Mouse (Mus musculus) bone marrow macrophage, adult 2 months (primary cell): Measurements from ENCODE around the gene Celf5. TPM values are rescaled to one million over a fixed set of nuclear protein-coding genes. Genes with fewer than 3 reads are reported as not detected.

Experiments used
- H3K27ac ChIP-seq: 2 replicates; pipeline ENCODE4 v1.5.1; 2012; ENCODE audit warnings: low read depth, low read length; ENCODE audit not compliant: insufficient read depth
- H3K4me1 ChIP-seq: 2 replicates; pipeline ENCODE4 v1.6.1; 2012; ENCODE audit warnings: low read length; ENCODE audit not compliant: control insufficient read depth, insufficient read depth
- H3K4me3 ChIP-seq: 2 replicates; pipeline ENCODE4 v1.5.1; 2012; ENCODE audit warnings: mild to moderate bottlenecking, low read length, moderate library complexity; ENCODE audit not compliant: insufficient read depth
- CTCF ChIP-seq: IDR thresholded peaks from 2 replicates; pipeline ENCODE4 v1.5.1; 2012; ENCODE audit warnings: low read depth, mild to moderate bottlenecking, low read length, moderate library complexity
- POLR2A ChIP-seq: IDR thresholded peaks from 2 replicates; pipeline ENCODE4 v1.6.1; 2012; ENCODE audit warnings: mild to moderate bottlenecking, low read depth, low read length, borderline replicate concordance
- polyA plus RNA-seq: library from polyadenylated mRNA; stranded (reverse); fragments of >200 nt; gene quantifications from 2 replicates; pipeline ENCODE4 v1.2.4, GENCODE M21; 2012; ENCODE audit not compliant: missing spikeins, insufficient read depth, insufficient read length

The Celf5 gene
- polyA plus RNA-seq, 1 experiment: not detected

DNA sequence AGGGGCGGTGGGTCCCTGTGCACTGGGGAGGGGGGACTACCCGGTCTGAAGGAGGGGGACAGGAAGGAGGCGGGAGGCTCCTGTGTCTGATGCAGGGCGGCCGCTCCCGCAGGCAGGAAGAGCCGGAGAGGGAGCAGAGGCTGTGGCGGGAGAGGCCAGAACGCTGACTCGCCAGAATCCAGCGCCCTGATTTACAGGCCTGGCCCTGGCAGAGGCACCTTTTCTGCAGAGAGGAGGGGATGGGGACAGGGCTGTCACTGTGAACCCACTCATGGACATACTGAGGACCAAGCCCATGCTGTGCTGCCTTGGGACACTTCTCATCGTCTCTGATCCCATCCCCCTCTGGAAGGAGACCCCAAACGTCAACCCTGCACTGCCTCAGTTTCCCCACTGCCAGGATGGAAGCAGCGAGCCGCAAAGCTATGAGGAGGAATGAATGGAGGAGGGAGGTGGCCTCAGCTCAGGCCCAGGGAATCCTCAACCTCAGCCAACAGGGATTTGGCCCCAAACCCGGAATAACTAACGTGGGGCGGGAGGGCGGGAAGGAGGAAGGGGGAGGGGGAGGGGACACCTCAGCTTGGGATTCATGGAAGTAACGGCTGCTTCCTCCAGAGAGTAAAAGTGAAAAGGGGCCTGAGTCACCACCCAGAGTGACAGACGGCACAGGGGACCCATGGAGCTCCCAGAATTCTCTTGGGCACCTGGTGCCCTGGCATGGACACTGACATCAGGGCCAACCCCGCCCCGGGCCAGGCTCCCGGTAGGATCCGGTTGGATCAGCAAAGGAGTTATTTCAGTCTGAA is 58.1 kb downstream of the Celf5 start:
- TF ChIP-seq POLR2A: no peak
- TF ChIP-seq CTCF: no peak
- H3K27ac ChIP-seq: no peak overlapping the region
- H3K4me1 ChIP-seq: peaks cover 17% of the 10 kb centered on the region
- H3K4me3 ChIP-seq: no peak overlapping the region

- no peak overlapping the region for H3K4me3 ChIP-seq
- TF ChIP-seq POLR2A: no peak
- TF ChIP-seq CTCF: no peak
- peaks cover 10% of the 10 kb centered on the region; the same call in 1 of the 2 replicates for H3K4me1 ChIP-seq
- H3K27ac ChIP-seq: no peak overlapping the region
These were observed 58.8 kb downstream of the Celf5 start for GRCm38 (mm10) chr10:81423476-81424245.

DNA sequence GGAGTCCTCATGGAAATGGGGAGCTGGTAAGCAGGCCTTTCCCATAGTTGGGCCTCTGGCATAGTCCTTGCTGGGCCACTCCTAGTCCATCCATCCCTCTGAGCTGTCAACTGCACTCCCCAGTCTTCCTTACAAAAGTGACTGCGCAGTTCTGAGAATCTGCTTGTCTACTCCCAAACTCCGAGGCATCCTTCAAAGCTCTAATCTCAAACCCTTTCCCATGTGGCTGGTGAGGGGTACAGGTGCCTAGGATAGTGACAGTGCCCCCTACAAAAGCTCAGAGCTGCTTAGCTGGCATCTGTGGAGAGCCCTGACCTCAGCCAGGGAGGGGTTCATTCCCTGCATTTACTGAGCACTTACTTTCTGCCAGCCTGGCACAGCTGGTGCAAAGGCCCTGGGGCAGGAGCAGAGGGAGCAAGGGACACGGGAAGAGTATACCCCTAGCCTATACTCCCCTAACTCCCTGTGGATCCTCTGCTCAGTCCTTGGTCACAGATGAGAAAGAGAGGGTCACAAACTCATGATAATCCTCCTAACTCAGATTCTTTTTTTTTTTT is 59.8 kb downstream of the Celf5 start:
- TF ChIP-seq CTCF: no peak
- TF ChIP-seq POLR2A: no peak

GRCm38 (mm10) chr10:81422191-81422590 is 60.3 kb downstream of the Celf5 start:
- Histone ChIP-seq H3K27ac (no peak overlapping the region), H3K4me3 (no peak overlapping the region), H3K4me1 (peaks cover 7% of the 10 kb centered on the region; the same call in 1 of the 2 replicates)
- TF ChIP-seq POLR2A (no peak), CTCF (no peak)

More for the DNA sequence above, 59.8 kb downstream of the Celf5 start:
- peaks cover 10% of the 10 kb centered on the region; the same call in 1 of the 2 replicates for H3K4me1 ChIP-seq
- H3K4me3 ChIP-seq: no peak overlapping the region
- no peak overlapping the region for H3K27ac ChIP-seq

DNA sequence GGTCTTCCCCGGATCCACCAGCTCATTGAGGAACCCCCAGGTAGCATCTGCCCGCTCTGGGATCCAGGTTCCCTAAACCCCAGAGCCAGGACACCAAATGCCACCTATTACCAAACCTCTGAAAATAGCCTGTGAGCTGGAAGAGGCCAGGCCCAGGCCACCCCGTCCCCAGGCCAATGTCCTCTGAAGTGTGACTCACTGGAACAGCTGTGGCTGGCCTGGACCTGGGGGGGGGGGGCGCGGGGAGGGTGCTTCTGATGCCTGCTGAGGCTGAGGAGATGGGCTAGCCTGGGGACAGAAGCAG is 60.8 kb downstream of the Celf5 start:
- TF ChIP-seq POLR2A (no peak), CTCF (no peak)
- H3K4me1 ChIP-seq: peaks cover 6% of the 10 kb centered on the region; the same call in 1 of the 2 replicates
- no peak overlapping the region for H3K27ac ChIP-seq
- H3K4me3 ChIP-seq: no peak overlapping the region

DNA sequence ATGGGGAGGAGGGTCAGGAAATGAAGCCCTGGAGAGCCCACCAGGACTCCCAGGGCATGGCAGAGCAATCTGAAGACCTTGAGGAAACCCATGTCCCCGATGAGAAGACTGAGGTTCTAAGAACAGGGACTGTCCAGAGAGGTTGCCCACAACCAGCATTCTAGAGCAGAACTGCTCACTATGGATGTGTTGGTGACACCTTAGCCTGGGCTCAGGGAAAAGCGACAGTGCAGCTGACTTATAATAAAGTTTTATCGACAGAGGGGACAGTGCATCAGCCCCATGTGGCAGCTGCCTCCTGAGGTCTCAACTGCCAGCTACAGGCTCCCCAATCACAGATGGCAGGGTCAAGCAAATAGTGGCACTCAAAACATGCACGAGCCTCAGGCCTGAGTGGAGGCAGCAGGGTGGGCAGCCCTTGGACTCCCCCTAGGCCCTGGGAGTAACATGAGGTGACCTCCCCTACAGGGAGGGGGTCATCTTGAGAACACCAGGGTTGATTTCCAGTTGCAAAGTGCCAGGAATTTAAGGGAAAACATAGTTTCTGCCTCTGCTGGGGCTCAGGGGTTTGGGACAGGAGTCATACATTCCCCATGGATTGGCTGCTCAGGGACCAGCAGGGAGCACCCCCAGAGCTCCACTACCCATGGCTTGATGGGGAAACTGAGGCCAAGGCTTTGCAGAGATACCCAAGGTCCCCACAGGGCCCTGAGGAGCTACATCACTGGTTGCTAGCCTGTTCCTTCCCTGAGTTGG is 61.3 kb downstream of the Celf5 start:
- TF ChIP-seq CTCF (no peak), POLR2A (no peak)
- H3K4me1 ChIP-seq: peaks cover 6% of the 10 kb centered on the region; the same call in 1 of the 2 replicates

GRCm38 (mm10) chr10:81420191-81420767 is 62.2 kb downstream of the Celf5 start:
- Histone ChIP-seq H3K27ac (no peak overlapping the region), H3K4me3 (no peak overlapping the region), H3K4me1 (no peaks in the 10 kb centered on the region; the same call in 1 of the 2 replicates)
- no peak for TF ChIP-seq POLR2A
- TF ChIP-seq CTCF: no peak

More for the DNA sequence above, 61.3 kb downstream of the Celf5 start:
- Histone ChIP-seq H3K4me3 (no peak overlapping the region), H3K27ac (no peak overlapping the region)

- no peak overlapping the region for H3K4me3 ChIP-seq
- H3K4me1 ChIP-seq: peaks cover 3% of the 10 kb centered on the region
- no peak overlapping the region for H3K27ac ChIP-seq
- TF ChIP-seq CTCF (no peak), POLR2A (no peak)
These were observed 63.2 kb downstream of the Celf5 start for GRCm38 (mm10) chr10:81419111-81419928.
